Mouse (Mus musculus) liver, embryonic 15.5 days (tissue): ENCODE measurements at regions not wholly inside any gene's neighbourhood (a gene's known extent, or its start where the extent isn't known, plus 50 kb on each side); places are given as distances from the start of the nearest gene placed in this dataset.

Source experiments
- ATAC-seq: fragments of 200-750 bp; cut with Nextera tagmentation; 2 replicates; pipeline ENCODE4 v1.8.0; 2017; ENCODE audit warnings: moderate number of reproducible peaks, mild to moderate bottlenecking, moderate library complexity; ENCODE audit not compliant: insufficient read depth
- H3K27ac ChIP-seq: fragments of 300-500 bp; sonication (generic); replicated peaks from 2 replicates; pipeline ENCODE4 v1.5.1; 2015; ENCODE audit warnings: mild to moderate bottlenecking, inconsistent platforms
- H3K27me3 ChIP-seq: fragments of 300-500 bp; sonication (generic); 2 replicates; pipeline ENCODE4 v1.6.1; 2015; ENCODE audit warnings: mild to moderate bottlenecking, inconsistent platforms
- H3K36me3 ChIP-seq: fragments of 300-500 bp; sonication (generic); replicated peaks from 2 replicates; pipeline ENCODE4 v1.6.1; 2015; ENCODE audit warnings: moderate library complexity, mild to moderate bottlenecking, inconsistent platforms
- H3K4me1 ChIP-seq: fragments of 300-500 bp; sonication (generic); replicated peaks from 2 replicates; pipeline ENCODE4 v1.6.1; 2015; ENCODE audit warnings: inconsistent platforms
- H3K4me2 ChIP-seq: fragments of 300-500 bp; sonication (generic); 2 replicates; pipeline ENCODE4 v1.6.1; 2015; ENCODE audit warnings: moderate library complexity, mild to moderate bottlenecking, inconsistent platforms
- H3K4me3 ChIP-seq: fragments of 300-500 bp; sonication (generic); replicated peaks from 2 replicates; pipeline ENCODE4 v1.5.1; 2015; ENCODE audit warnings: mild to moderate bottlenecking, inconsistent platforms
- H3K9ac ChIP-seq: fragments of 300-500 bp; sonication (generic); 2 replicates; pipeline ENCODE4 v1.6.1; 2015; ENCODE audit warnings: moderate library complexity, mild to moderate bottlenecking, inconsistent platforms
- H3K9me3 ChIP-seq: fragments of 300-500 bp; sonication (generic); replicated peaks from 2 replicates; pipeline ENCODE4 v1.6.1; 2016; ENCODE audit warnings: inconsistent platforms
- WGBS: fragments of 180-500 bp; shearing (Covaris S2); methylation state at CpG from one replicate; pipeline ENCODE4 v1.1.7; 2015; ENCODE audit warnings: mixed read lengths; ENCODE audit not compliant: insufficient replicate concordance; 5-methylcytosine and 5-hydroxymethylcytosine counted together

DNA sequence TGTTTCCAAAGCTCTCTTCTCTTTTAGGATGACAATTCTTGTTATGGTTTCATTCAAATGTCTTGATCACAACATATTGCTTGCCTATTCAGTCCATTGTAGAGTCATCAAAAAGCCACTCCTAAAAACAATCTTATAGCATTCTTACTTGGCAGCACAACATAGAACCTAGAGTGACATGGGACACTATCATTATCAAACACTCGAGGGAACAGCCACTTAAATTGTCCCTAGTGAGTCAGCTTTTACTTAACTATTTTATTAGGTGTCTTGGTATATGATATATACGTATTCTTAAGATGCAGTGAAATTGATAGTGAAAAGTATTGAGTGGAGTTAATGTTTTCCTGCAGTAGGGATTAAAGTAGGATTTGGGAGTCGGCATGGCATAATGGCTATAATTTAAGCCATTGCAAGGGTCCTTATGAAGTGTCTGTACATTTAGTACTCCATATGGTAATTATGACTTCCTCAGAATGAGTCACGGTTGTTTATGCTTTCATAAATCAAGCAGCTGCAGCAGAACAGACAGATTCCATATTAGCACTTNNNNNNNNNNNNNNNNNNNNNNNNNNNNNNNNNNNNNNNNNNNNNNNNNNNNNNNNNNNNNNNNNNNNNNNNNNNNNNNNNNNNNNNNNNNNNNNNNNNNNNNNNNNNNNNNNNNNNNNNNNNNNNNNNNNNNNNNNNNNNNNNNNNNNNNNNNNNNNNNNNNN is 153.6 kb downstream of the Trim52 start:
- Histone ChIP-seq H3K36me3 (no peaks in the 10 kb centered on the region), H3K4me3 (no peak overlapping the region), H3K27me3 (no peaks in the 10 kb centered on the region), H3K4me2 (no peak overlapping the region), H3K27ac (no peak overlapping the region), H3K4me1 (no peaks in the 10 kb centered on the region), H3K9ac (no peak overlapping the region), H3K9me3 (no peaks in the 10 kb centered on the region)
- WGBS, result 31% methylated on average over 4 of the region's 4 CpGs
- no peak for ATAC-seq

DNA sequence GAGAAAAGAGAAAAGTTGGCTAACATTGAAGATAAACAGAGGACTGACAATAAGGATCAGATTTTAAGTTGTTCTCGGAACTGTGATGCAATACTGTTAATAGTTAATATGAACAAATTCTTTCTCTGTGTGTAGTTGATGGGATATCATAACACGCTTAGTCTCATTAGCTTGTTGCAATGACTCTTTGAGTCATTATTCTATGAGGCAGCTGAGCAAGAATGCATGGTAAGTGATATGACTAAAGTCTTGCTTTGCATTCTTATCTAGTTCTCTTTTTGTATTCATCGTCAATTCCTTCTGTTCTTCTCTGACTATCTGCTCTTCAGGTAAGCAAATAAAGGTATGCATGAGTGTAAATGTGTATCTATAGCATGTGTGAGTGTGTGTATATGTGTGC is 159.3 kb downstream of the Trim52 start:
- Histone ChIP-seq H3K9ac (no peak overlapping the region), H3K4me3 (no peak overlapping the region), H3K4me1 (no peaks in the 10 kb centered on the region), H3K27me3 (no peaks in the 10 kb centered on the region), H3K27ac (no peak overlapping the region), H3K4me2 (no peak overlapping the region), H3K9me3 (no peaks in the 10 kb centered on the region), H3K36me3 (no peaks in the 10 kb centered on the region)
- WGBS, result 63% methylated on average over 3 of the region's 3 CpGs
- no peak for ATAC-seq

DNA sequence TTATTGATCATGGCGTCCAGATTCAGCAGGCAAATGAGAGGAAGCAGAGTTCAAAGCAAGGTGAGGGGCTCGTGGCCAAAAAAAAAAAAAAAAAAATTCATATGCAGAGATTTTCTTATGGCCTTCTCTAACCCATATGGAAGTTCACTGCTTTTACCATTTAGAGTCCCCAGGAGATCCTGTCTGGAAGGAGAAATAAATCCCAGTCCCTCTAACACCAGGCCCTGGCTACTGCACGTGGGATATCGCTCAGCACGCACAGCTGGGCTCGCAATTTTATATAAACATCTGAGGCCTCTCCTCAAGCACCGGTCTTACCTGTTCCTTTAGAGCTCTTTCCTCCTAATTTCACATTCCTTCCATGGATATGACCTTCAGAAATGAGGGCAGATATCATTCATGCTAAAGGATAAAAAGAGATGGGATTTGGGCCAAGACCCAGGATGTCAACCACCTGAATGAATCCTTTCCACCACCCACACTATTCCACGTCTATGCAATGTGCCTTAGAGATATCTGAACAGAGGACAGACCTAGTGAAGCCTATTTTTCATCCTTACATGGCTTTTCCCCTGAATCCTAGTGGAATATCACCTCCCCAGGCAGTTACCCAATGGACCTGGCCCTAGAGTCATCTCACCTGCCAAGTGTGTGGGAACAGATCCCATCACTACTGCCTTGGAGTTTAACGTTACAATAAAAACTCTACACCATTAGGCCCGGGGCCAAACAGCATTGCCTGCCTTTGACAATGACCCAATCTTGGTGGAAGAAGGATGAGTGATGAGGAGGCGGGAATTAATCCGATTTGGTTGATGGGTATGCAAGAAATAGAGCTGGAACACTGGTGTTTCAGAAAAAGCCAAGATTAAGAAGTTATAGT is 161.9 kb downstream of the Trim52 start:
- no peak overlapping the region for H3K9ac ChIP-seq
- no peak for ATAC-seq
- no peaks in the 10 kb centered on the region for H3K4me1 ChIP-seq
- no peaks in the 10 kb centered on the region for H3K36me3 ChIP-seq
- no peak overlapping the region for H3K27ac ChIP-seq
- H3K27me3 ChIP-seq, result no peaks in the 10 kb centered on the region
- H3K9me3 ChIP-seq, result no peaks in the 10 kb centered on the region
- WGBS, result 60% methylated on average over 12 of the region's 12 CpGs
- no peak overlapping the region for H3K4me3 ChIP-seq
- no peak overlapping the region for H3K4me2 ChIP-seq

DNA sequence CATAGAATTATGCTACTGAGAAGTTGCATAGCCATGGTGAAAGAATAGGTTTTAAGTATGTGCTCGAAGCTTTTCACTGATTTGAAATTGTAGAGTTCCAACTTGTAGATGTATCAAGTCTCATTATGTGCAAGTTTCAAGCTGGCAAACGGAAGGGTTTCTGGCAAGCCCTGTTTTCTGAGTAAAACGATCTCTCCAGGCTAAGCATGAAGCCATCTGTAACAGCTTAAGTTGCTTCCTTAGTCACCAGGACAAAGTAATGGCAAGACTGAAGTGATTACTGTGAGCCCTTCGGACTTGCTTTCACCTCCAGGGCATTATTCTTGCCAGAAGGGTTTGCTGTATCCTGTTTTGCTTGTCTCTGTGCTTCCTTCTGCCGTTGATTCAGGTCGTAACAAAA is 163.7 kb downstream of the Trim52 start:
- no peaks in the 10 kb centered on the region for H3K36me3 ChIP-seq
- no peaks in the 10 kb centered on the region for H3K9me3 ChIP-seq
- no peak overlapping the region for H3K4me3 ChIP-seq
- H3K4me2 ChIP-seq, result no peak overlapping the region
- no peak overlapping the region for H3K9ac ChIP-seq
- no peak overlapping the region for H3K27ac ChIP-seq
- H3K4me1 ChIP-seq, result no peaks in the 10 kb centered on the region
- WGBS, result 40% methylated on average over 6 of the region's 6 CpGs
- ATAC-seq, result no peak
- no peaks in the 10 kb centered on the region for H3K27me3 ChIP-seq

DNA sequence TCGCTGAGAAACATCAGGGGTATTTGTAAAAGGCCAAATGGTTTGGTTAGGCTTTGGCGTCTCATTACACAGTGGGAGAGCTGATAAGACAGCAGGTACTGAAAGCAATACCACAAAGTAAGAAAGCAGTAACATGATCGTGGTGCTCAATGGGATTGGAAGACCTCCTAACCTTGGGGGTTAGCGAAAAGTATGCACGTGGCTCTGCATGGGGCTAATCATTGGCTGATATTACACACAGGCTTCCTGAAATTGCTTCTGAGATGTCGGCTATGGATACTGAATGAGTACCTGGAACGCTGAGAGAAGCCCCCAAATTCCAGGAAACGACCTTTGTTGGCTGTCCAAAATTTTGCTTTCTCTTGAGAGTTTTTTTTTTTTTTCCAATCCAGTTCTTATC is 207.6 kb downstream of the Trim52 start:
- Histone ChIP-seq H3K9ac (no peak overlapping the region), H3K27ac (no peak overlapping the region), H3K4me1 (no peaks in the 10 kb centered on the region), H3K36me3 (no peaks in the 10 kb centered on the region), H3K4me3 (no peak overlapping the region), H3K27me3 (no peaks in the 10 kb centered on the region), H3K4me2 (no peak overlapping the region), H3K9me3 (no peaks in the 10 kb centered on the region)
- ATAC-seq, result no peak
- 55% methylated on average over 8 of the region's 8 CpGs for WGBS

DNA sequence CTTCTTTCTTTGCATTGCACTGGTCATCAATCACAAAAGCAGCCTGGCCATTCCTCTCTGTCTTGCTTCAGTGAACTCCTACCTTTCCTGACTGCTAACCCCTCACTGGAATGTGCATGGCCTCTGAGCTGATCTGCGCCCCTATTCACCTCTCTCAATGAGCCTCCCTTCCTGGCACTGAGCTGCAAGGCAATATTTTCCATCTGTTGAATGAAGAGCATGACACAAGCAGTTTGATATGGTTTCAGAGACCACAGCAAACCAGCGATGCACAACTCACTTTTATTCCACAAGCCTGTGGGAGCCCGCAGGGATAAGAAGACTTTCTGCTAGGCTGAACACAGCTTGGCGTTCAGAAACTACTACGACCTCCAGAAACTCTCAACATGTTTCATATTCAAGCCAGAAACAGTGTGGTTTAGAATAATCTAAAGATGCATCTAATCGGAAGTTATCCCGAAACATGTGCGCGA is 208.1 kb downstream of the Trim52 start:
- ATAC-seq, result no peak
- WGBS, result 83% methylated on average over 9 of the region's 9 CpGs
- Histone ChIP-seq H3K9me3 (no peaks in the 10 kb centered on the region), H3K4me3 (no peak overlapping the region), H3K4me1 (no peaks in the 10 kb centered on the region), H3K27me3 (no peaks in the 10 kb centered on the region), H3K27ac (no peak overlapping the region), H3K9ac (no peak overlapping the region), H3K4me2 (no peak overlapping the region), H3K36me3 (no peaks in the 10 kb centered on the region)

DNA sequence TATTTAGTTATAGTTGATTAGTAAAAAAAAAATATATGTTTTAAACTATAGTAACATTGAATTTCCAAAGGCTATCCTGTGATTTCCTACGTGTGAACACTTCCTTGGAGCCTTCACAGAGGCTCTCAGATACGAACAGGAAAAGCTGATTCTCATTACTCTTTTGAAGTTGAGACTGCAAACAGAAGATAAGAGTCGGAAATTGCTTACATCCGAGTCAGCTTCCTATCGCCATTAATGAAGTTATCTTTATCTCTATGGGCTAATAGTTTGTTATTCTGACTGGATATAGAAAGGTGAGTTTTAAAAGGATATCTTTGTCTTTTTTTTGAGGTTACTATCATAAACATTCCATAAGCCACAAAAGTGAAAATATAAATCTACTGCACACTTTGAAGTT is 212.8 kb downstream of the Trim52 start:
- Histone ChIP-seq H3K4me2 (no peak overlapping the region), H3K4me1 (no peaks in the 10 kb centered on the region), H3K4me3 (no peak overlapping the region), H3K9ac (no peak overlapping the region), H3K36me3 (no peaks in the 10 kb centered on the region), H3K9me3 (no peaks in the 10 kb centered on the region), H3K27ac (no peak overlapping the region), H3K27me3 (no peaks in the 10 kb centered on the region)
- no peak for ATAC-seq
- WGBS, result 7% methylated on average over 5 of the region's 5 CpGs

DNA sequence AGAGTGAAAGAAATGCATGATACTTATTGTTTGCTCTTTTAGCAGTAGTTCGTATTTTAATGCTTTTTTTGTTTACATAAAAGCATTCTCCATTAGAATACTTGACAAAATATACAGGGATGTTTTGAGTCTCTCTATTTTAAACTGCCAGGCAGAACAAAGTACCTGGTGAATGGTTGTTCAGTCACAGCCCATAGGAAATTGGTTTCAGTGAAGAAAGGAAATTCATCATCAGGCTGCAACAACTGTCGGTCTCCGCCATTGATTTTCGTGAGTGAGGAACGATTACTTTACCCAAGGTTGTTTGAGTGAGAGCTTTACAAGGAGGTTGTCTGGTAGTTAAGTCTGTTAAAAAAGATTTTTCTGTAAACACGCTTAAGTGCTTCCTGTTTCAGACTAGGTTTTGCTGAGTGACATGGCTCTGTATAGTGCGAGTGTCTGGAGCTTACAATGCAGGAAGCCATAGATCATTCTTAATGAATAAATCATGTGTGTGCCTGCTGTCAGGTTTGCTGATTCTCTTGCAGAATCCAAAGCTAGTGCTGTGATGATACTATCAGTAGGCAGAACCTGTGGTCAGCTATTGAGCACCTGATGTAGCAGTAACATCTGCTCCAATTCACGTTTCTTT is 221.8 kb downstream of the Trim52 start:
- WGBS, result 36% methylated on average over 8 of the region's 8 CpGs
- ATAC-seq, result no peak
- H3K9me3 ChIP-seq, result no peaks in the 10 kb centered on the region

DNA sequence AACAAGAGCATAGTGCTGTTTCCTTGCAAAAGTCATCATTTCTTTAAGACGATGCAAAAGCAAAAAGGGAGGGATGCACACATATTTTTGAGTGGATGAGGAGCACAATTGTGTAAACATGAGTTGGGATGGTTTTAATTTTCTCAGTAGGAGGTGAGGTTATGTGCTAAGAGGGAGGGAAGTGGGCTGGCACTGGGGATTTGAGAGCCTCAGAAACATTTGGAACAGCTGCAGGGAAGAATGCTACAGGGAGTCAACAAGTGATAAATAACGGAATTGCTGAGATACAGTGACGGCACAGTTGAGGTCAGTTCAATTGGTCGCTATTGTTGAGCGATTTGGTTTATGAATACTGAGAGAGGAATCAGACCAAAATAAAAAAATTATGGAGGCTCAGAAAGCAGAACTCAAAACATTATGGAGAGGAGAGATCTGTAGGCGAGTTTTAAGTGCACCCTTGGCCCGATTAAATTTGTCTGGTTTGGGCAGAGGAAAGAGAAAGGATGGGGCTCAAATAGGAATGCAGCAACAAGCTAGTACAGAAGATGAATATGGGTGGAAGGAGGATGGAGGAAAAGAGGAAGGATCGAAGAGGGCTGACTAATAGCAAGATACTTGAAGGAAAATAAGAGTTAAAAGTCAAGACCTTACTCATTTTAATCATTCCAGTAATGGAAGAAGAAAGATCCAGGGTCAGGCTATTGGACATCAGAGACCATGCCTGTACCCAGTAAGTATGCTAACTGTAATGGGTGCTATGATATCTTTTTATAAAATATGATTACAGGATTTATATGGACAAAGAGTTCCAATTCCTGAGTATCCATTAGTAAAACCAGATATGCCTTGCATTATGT is 259.0 kb downstream of the Trim52 start:
- Histone ChIP-seq H3K9ac (no peak overlapping the region), H3K27me3 (no peaks in the 10 kb centered on the region), H3K36me3 (no peaks in the 10 kb centered on the region), H3K4me2 (no peak overlapping the region), H3K27ac (no peak overlapping the region), H3K9me3 (no peaks in the 10 kb centered on the region), H3K4me1 (no peaks in the 10 kb centered on the region), H3K4me3 (no peak overlapping the region)
- WGBS, result 58% methylated on average over 8 of the region's 8 CpGs
- no peak for ATAC-seq

More for the DNA sequence above, 221.8 kb downstream of the Trim52 start:
- H3K27me3 ChIP-seq, result no peaks in the 10 kb centered on the region
- H3K4me1 ChIP-seq, result no peaks in the 10 kb centered on the region
- H3K9ac ChIP-seq, result no peak overlapping the region
- no peak overlapping the region for H3K4me2 ChIP-seq
- no peaks in the 10 kb centered on the region for H3K36me3 ChIP-seq
- H3K4me3 ChIP-seq, result no peak overlapping the region
- no peak overlapping the region for H3K27ac ChIP-seq

DNA sequence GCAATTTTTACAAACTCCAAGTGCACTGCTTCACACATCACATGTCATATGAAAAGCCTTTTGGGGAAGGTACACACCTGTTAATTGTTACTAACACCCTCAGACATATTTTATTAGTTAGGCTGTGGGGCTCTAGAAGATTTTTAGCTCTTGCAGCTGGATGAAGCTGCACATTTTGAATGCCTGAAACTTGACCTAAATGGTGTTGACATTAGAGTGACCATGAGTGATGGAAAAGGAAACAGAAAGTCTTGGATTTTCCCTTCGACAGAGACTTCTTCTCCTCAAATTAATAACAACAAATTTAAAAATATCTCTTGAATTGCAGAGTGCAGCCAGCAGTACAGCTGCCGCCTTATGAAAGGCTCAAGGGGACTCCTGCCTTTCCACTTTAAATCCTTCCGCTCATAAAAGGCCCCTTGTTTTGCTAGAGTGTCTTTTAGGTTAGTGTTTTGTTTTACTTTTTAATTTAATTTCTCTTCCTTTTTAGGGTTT is 259.7 kb downstream of the Trim52 start:
- no peak overlapping the region for H3K4me2 ChIP-seq
- 59% methylated on average over 3 of the region's 3 CpGs for WGBS
- ATAC-seq, result no peak

More for the DNA sequence above, 259.7 kb downstream of the Trim52 start:
- no peak overlapping the region for H3K27ac ChIP-seq
- no peak overlapping the region for H3K9ac ChIP-seq
- H3K4me1 ChIP-seq, result no peaks in the 10 kb centered on the region
- H3K27me3 ChIP-seq, result no peaks in the 10 kb centered on the region
- no peaks in the 10 kb centered on the region for H3K36me3 ChIP-seq
- no peak overlapping the region for H3K4me3 ChIP-seq
- H3K9me3 ChIP-seq, result no peaks in the 10 kb centered on the region
